Mouse (Mus musculus) megakaryocyte, embryonic 14.5 days (primary cell): ENCODE data around the gene Hps6. TPM values are rescaled to one million over a fixed set of nuclear protein-coding genes. Genes with fewer than 3 reads are reported as not detected.

Experiments used
- H3K27me3 ChIP-seq: replicated peaks from 2 replicates; pipeline ENCODE3; 2012; ENCODE audit warnings: inconsistent platforms
- H3K36me3 ChIP-seq: replicated peaks from 2 replicates; pipeline ENCODE3; 2012; ENCODE audit warnings: low read length, inconsistent platforms, mixed read lengths
- H3K4me1 ChIP-seq: 2 replicates; pipeline ENCODE4 v1.6.1; 2012; ENCODE audit warnings: inconsistent platforms
- H3K4me3 ChIP-seq: replicated peaks from 2 replicates; pipeline ENCODE3; 2012; ENCODE audit warnings: moderate library complexity, mild to moderate bottlenecking, inconsistent platforms
- H3K9me3 ChIP-seq: 2 replicates; pipeline ENCODE4 v1.6.1; 2012; ENCODE audit warnings: inconsistent platforms
- FLI1 ChIP-seq: IDR thresholded peaks from 2 replicates; pipeline ENCODE4 v1.6.1; 2012; ENCODE audit warnings: low read length, inconsistent platforms, mixed read lengths
- GATA1 ChIP-seq: IDR thresholded peaks from 3 replicates; pipeline ENCODE4 v1.6.1; 2012; ENCODE audit warnings: mixed read lengths, low read length, inconsistent platforms, borderline replicate concordance
- polyA plus RNA-seq: library from polyadenylated mRNA; stranded (reverse); fragments of >175 nt; gene quantifications from 2 replicates; pipeline ENCODE4 v1.2.3, GENCODE M21; 2012; ENCODE audit warnings: low replicate concordance; ENCODE audit not compliant: insufficient read depth

Hps6 gene
- polyA plus RNA-seq, 1 experiment: 8.7 TPM

DNA sequence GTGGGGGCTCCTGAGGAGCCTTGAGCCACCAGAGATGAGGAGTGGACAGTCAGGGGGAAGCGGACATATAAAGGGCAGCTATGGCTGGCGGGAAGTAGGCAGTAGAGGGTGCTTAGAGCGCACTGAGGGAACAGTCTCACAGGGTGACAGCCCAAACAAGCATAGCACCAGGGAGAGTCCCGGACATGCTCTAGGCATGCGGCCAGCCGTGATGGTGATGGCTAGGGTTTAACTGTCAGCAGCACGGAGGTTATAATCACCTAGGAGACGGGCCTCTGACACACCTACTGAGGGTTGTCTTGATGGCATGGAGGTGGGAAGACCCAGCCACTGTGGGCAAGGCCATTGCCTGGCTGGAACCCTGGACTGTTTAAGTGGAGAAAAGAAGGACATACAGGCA is 23.3 kb downstream of the Hps6 start:
- Histone ChIP-seq H3K36me3 (peaks cover 20% of the 10 kb centered on the region), H3K4me3 (no peak overlapping the region), H3K9me3 (peaks cover 7% of the 10 kb centered on the region), H3K4me1 (peaks cover 21% of the 10 kb centered on the region), H3K27me3 (peaks cover 2% of the 10 kb centered on the region)
- TF ChIP-seq GATA1 (no peak), FLI1 (no peak)

DNA sequence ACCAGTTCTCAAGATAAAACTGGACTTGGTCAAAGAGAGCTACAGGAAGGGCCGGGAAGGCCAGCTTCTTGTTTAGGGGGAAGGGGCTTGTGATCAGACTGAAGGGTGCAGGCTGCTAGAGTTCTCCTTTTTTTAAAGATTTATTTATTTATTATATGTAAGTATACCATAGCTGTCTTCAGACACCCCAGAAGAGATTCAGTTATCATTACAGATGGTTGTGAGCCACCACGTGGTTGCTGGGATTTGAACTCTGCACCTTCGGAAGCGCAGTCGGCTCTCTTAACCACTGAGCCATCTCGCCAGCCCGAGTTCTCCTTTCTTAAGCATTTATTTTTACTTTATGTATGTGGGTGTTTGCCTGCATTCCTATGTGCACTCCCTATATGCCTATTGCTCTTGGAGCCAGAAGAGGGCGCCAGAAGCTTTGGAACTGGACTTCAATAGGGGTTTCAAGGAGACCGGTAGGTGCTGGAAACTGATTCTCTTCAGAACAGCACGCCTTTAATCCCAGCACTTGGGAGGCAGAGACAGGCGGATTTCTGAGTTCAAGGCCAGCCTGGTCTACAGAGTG is 25.5 kb downstream of the Hps6 start:
- TF ChIP-seq GATA1 (no peak), FLI1 (no peak)
- peaks cover 37% of the 10 kb centered on the region for H3K4me1 ChIP-seq
- H3K4me3 ChIP-seq: no peak overlapping the region
- H3K27me3 ChIP-seq: peaks cover 2% of the 10 kb centered on the region
- peaks cover 43% of the 10 kb centered on the region for H3K36me3 ChIP-seq
- peaks cover 7% of the 10 kb centered on the region for H3K9me3 ChIP-seq

DNA sequence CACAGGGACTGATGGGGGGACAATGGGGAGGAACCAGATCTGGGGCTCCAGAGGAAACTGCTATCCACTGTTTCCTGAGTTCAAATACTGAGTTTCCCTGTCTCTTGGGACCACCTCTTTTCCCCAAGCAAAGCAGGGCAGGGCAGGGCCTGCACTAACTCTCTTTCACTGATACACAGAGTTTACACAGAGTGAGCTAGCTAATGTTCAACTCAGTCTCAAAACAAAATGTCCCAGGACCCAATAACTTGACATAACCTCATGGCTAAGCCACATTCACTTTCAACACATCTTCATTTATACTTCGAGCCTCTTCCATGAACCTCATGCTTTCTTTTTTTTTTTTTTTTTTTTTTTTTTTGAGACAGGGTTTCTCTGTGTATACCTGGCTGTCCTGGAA is 26.3 kb downstream of the Hps6 start:
- peaks cover 51% of the 10 kb centered on the region for H3K36me3 ChIP-seq
- H3K4me1 ChIP-seq: peaks cover 40% of the 10 kb centered on the region
- peaks cover 2% of the 10 kb centered on the region for H3K27me3 ChIP-seq
- TF ChIP-seq FLI1 (no peak), GATA1 (no peak)
- H3K4me3 ChIP-seq: no peak overlapping the region
- peaks cover 7% of the 10 kb centered on the region for H3K9me3 ChIP-seq

DNA sequence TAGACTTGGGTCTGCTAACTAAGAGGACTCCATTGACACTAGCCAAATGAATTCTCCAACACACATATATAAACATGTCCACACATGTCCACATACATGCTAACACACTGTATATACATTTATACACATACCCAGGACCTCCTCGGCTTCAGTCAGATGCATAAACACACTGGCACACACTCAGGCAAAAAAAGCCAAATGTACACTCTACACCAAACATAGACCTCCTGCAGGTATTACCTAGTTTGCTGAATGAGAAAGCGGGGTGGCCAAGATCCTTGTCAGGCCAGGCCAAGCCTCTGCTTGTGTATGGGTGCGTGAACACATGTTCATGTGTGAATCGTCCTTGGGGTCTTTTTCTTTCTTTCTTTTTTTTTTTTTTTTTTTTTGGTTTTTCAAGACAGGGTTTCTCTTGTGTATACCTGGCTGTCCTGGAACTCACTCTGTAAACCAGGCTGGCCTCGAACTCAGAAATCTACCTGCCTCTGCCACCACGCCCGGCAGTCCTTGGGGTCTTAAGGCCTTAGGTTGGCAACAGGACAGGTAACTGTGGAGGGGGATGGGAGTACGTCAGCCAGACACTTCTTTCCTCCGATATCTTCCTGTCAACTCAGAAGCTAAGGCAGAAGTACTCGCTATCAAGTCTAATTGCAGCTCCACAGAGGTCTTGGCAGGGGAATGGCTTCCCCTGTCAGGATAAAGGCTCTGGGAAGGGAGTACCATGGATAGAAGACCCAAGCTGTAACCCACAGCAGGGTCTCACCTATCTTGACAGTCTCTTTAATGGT is 27.1 kb downstream of the Hps6 start:
- Histone ChIP-seq H3K27me3 (peaks cover 2% of the 10 kb centered on the region), H3K9me3 (peaks cover 7% of the 10 kb centered on the region), H3K4me1 (peaks cover 47% of the 10 kb centered on the region), H3K4me3 (no peak overlapping the region), H3K36me3 (peaks cover 58% of the 10 kb centered on the region)
- TF ChIP-seq FLI1 (no peak), GATA1 (no peak)

DNA sequence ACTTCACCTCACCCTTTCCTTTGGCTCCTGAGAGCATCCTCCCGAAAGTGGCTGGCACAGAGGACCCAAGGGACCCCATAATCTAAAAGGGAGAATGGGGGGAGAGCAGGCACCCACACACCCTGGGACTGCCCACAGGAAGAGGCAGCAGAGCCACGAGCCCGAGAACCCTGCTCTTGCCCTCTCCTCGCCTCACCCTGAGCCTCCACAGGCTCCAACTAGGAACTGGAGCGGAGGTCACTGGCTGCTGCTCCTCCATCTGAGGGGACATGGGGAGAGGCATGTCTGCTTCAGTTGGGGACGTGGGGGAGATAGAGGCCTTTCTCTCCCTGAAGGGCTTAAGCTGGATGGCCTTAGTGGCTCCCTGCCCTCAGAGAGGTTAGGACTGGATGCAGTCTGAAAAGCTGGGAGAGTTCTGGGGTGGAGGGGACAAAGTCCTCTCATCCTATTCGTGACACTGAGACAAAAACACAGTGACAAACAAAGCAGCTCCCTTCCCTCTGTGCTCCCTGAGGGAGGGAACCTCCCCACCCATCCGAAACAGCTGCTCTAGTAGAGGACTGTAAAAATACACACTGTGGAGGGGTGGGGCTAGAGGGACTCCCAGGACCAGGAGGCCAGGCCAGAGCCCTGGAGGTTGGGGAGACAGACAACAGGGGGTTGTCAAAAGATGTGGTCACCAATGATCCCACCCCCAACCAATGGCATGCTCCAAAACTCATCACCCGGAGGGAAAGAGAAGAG is 28.6 kb downstream of the Hps6 start:
- no peak overlapping the region for H3K4me3 ChIP-seq
- H3K4me1 ChIP-seq: peaks cover 45% of the 10 kb centered on the region
- no peaks in the 10 kb centered on the region for H3K27me3 ChIP-seq
- peaks cover 7% of the 10 kb centered on the region for H3K9me3 ChIP-seq
- H3K36me3 ChIP-seq: peaks cover 73% of the 10 kb centered on the region
- no peak for TF ChIP-seq GATA1
- TF ChIP-seq FLI1: no peak

DNA sequence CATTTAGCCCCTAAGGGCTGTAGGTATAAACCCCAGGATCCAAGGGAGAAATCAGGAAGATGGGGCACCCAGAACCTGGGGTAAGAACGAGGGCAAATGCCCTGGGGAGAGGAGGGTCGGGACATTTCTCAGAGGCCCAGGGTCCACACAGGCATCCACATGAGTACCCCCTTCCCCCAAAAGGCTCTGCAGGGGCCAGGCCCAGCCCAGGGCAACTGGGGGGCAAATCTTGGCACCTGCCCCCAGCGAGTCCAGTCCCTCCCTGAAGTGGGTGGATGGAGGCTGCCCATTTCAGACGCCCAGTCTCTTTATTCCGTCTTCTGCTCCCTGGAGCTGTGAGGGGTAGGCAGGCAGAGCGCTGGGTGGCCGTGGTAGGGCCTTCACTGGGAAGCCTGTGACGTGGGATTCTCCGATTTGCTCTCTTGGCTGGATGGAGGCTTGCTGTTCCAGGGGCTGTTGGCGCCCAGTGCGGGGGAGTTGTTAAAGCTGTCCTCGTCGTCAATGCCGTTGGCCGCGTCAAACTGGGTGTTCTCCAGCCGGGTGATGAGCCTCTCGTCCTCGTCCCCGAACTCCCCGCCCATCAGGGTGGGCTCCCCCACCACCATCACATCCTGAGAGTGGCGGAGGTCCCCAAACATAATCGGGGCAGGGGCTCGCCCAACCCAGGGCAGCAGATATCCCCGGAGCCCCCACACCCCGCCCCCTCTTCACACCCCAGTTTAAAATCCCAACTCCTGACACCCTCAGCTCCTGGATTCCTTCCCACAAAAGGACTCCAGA is 29.6 kb downstream of the Hps6 start:
- no peak for TF ChIP-seq GATA1
- TF ChIP-seq FLI1: no peak
- H3K9me3 ChIP-seq: peaks cover 7% of the 10 kb centered on the region
- H3K36me3 ChIP-seq: peaks cover 78% of the 10 kb centered on the region
- no peaks in the 10 kb centered on the region for H3K27me3 ChIP-seq
- H3K4me1 ChIP-seq: peaks cover 49% of the 10 kb centered on the region
- H3K4me3 ChIP-seq: no peak overlapping the region

DNA sequence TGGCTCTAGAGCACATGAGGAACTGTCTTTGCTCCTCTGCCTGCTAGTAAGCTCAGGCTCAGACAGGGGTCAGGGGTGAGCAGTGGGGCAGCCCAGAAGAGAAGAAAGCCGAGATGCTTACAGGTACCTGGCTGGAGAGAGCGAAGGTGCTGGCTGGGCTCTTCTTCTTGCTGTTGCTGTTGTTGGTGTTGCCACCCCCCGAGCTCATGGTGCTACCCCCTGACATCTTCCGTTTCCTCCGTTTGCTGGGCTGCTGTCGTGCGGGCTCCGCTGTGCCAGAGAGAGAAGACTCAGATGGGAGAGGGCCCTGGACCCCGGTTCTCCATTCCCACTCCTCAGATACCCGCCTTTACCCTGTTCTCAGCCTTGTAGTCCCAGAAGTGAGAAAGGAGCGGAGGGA is 30.6 kb downstream of the Hps6 start:
- Histone ChIP-seq H3K27me3 (no peaks in the 10 kb centered on the region), H3K9me3 (peaks cover 7% of the 10 kb centered on the region), H3K36me3 (peaks cover 78% of the 10 kb centered on the region), H3K4me3 (no peak overlapping the region), H3K4me1 (peaks cover 59% of the 10 kb centered on the region)
- TF ChIP-seq FLI1 (no peak), GATA1 (no peak)

DNA sequence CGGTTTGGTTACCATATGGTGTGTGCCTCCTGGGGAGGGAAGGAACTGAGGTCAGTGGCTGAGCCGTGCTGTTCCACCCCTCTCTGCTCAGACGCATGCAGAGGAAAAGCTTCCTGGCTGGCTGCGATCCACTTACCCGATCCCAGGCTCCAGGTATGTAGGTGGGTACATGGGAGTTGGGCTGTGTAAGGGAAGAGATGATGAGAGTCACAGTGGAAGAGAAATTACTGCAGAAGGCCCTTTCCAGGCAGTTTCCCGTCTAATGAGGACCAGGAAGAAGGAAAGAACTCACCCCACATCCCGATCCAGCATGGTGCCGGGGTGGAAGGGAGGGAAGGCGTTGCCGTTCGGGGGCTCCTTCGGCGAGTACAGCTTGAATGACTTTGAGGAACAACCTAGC is 32.7 kb downstream of the Hps6 start:
- TF ChIP-seq FLI1: no peak
- TF ChIP-seq GATA1: no peak
- peaks cover 73% of the 10 kb centered on the region for H3K4me1 ChIP-seq
- no peak overlapping the region for H3K4me3 ChIP-seq
- H3K9me3 ChIP-seq: no peaks in the 10 kb centered on the region
- no peaks in the 10 kb centered on the region for H3K27me3 ChIP-seq
- H3K36me3 ChIP-seq: peaks cover 63% of the 10 kb centered on the region

DNA sequence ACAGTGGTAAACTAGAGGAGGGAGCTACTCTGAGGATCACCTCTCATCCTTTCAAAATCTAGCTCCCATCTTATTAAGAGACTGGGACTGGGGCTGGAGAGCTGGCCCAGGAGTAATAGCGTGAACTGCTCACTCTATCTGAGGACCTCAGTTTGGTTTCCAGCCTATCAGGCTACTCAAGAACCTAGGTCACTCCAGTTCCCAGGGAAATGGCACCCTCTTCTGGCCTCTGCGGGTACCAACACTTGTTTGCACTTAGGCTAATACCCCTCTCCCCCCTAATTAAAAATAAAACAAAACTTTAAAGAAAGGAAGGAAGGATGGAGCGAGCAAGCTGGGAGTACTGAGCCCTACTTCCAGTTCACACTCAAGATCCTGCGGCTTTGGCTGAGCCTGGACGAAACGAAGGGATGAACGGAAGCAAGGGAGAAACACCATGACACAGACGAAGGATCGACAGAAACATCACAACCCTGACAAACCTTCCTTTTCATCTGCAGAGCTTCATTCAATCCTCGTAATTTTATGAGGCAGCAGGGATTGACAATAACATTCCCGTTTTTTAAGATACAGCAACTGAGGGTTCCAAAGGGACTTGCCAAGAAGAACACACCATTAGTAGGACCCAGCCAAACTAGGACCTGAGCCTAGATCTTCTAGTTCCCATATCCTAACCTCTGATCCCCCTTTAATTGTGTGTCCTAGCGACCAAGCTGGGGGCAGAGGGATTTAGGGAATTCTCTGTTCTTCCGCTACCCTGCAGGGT is 33.4 kb downstream of the Hps6 start:
- Histone ChIP-seq H3K9me3 (no peaks in the 10 kb centered on the region), H3K36me3 (peaks cover 62% of the 10 kb centered on the region), H3K4me3 (peak overlapping the region; percentile 95), H3K4me1 (peaks cover 78% of the 10 kb centered on the region), H3K27me3 (no peaks in the 10 kb centered on the region)
- no peak for TF ChIP-seq GATA1
- no peak for TF ChIP-seq FLI1
